Mouse (Mus musculus): Measurements from ENCODE around the gene Pea15a.

DNA sequence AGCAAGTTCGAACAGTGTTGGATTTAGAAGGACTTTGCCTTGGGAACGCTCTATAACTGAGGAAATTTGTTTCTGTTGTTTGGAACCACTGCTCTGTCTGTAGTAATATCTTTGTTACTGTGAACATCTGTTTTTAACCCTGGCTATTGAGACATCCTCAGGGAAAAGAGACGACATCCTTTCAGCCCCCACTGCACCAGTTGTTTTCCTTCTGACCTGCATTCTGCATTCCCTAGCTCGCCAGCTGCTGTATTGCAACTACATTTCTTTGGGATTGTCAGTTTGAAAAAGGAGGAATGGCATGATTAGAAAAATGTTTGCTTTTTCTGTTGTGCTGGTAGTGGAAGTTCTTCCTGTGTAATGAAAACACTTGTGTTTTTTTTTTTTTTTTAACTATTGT is 25.7 kb downstream of the Pea15a start:
- TF ChIP-seq CTCF (IDR thresholded peaks at IDR 0.05; ENCODE audit: borderline replicate concordance, extremely low read depth, insufficient read depth, insufficient read length) (no peak), POLR2A (IDR thresholded peaks at IDR 0.05; ENCODE audit: borderline replicate concordance, extremely low read depth, insufficient read depth, insufficient read length, poor library complexity, severe bottlenecking) (no peak)
